Mouse (Mus musculus): Measurements from ENCODE around the gene Gm3776.
"Not testable (repeated sequence)": the region's sequence is repeated elsewhere in the genome, so short reads cannot be mapped to it uniquely, and the experiment has no call there.

The Gm3776 gene

DNA sequence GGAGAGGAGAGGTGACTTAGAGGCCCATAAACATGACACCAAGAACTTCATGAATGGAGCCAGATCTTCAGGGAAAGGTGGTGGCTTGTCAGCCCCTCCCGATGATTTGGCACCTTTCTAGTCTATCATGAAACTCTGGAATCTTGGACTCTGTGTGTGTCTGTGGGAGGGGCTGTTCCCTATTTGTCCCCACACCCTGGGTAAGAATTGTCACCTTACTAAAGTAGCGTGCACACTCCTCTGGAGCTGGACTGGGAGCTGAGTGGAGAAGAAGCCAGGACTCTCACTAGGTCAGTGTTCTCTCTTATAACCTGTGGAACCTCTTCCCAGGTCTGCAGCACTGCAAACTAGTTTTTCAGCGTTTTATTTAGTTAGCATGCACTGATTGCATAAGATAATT, at the start of gene Gm3776:
Gene Gm3776 (plus strand): TSS at position 216 of the 400 bp plus-strand sequence.
- not testable (repeated sequence) for DNase-seq (ENCODE audit: low spot score in 2 of 2)

DNA sequence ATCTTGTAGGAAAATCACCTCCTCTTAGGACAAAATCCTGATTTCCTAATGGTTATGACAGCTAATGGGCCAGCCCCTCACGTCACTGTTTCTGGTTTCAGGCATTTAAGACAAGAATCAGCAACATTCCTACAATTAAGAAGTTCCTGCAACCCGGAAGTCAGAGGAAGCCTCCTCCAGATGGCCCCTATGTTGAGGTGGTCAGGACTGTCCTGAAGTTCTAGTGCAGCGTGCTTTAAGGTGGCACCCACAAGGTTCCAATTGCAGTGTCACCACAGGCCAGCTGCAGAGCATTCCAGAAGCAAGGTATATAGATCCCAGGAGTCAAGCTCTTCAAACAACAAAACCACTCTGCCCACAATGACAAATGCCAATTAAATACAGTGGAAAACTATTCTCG, 48.0 kb upstream of the Gm3776 start:
- DNase-seq (ENCODE audit: low spot score in 2 of 2), result no peak

DNA sequence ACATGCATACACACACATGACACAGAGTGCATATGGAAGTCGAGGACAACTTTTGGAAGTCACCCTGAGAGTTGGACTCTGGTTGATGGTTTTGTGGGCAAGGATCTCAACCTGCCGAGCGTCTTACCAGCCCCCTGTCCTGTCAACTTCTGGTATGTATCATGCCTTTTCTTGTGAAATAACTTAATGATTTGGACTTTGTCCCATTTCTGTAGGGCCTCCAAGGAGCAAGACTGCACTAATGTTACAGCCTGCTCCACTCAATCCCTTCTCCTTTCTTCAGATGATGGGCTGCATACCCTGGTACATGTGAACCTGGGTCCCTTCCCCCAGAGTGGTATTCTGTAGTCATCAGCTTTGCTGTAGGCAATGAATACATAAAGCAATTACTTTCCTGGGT, 46.9 kb upstream of the Gm3776 start:
- DNase-seq (ENCODE audit: low spot score in 2 of 2), result no peak

DNA sequence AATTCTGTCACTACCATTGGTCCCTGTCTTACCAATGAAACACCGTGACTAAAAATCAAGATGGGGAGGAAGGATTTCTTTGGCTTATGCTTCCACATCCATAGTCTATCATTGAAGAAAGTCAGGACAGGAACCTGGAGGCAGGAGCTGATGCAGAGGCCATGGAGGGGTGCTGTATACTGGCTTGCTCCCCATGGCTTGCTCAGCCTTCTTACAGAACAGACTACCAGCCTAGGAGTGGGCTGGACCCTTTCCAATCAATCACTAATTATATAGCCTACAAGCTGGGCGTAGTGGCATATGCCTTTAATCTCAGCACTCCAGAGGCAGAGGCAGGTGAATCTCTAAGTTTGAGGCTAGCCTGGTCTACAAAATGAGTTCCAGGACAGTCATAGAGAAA, 46.1 kb upstream of the Gm3776 start:
- DNase-seq (ENCODE audit: low spot score in 2 of 2), result no peak

DNA sequence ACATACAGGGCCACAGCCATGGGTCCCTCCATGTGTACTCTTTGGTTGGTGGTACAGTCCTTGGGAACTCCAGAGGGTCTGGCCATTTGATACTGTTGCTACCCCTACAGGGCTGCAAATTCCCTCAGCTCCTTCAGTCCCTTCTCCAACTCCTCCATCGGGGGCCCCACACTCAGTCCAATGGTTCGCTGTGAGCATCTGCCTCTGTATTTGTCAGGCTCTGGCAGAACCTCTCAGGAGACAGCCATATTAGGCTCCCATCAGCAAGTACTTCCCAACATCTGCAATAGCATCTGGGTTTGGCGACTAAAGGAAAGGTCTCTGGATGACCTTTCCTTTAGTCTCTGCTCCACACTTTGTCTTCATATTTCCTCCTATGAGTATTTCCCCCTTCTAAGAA, 45.4 kb upstream of the Gm3776 start:
- DNase-seq (ENCODE audit: low spot score in 2 of 2), result no peak

DNA sequence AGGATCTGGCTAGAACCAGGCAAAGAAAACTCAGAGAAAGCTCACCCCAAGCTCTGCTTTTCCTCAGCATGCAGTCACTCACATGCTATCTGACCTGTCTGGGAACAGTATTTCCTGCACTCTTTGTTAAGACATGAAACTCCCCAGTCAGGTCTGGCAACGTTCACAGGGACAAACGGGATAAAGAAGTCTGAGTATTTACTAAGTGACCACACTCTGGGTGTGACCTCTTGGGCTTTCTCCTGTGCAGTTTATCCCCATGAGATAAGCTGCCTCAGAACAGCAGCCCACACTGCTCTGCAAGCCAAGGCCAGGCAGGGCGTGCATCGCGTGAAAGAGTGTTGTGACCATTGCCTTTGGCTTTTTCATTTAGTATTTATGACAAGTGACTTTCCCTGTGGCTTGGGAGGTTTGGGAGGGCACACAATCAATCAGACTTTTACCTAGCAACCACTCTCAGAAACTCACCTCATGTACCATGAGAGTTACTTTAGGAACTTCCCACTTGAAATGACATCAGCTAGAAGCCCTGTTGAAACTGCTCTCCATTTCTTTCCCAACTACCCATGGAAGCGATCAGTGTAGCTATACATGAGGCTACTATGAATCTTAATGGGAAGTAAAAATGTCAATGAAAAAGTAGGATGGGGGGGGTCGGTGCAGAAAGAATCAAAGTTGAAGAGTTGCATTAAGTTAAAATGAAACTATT, 44.4 kb upstream of the Gm3776 start:
- DNase-seq (ENCODE audit: low spot score in 2 of 2), result no peak

DNA sequence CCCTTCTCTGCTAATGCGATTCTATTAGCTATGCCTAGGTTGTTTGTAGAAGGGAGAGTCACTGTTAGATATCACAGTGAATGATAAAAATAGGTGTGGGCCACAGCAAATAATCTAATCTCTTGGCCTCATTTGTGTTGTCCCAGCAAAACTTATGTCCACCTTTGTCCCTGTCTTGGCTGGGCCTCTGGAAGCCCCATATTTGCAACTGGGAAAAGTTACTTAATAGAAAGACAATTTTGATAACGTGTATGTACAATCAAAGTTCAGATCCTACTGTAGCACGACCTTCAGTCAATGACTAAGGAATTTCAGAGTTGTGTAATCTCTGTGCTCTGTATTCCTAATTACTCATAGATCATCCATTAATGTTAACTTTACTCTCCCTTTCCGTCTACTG, 39.9 kb upstream of the Gm3776 start:
- no peak for DNase-seq (ENCODE audit: low spot score in 2 of 2)

DNA sequence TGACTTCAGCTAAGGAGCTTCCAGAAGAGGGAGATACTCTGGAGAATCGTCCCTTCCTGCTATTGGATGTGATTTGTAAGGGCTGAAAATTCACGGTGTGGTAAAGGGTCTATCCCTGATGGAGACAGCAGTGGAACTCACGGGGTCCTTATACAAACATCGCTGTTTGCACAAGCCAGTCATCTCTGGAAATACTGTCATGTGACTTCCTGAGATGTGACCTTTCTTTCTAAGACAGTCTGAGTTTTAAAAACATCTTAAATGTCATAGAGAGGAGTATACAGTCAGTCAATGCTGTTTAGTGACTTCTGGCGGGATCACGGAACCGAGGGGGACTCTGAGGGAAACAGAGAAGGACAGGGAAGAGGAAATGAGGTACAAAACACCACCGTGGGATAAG, 34.3 kb upstream of the Gm3776 start:
- DNase-seq (ENCODE audit: low spot score in 2 of 2), result no peak

DNA sequence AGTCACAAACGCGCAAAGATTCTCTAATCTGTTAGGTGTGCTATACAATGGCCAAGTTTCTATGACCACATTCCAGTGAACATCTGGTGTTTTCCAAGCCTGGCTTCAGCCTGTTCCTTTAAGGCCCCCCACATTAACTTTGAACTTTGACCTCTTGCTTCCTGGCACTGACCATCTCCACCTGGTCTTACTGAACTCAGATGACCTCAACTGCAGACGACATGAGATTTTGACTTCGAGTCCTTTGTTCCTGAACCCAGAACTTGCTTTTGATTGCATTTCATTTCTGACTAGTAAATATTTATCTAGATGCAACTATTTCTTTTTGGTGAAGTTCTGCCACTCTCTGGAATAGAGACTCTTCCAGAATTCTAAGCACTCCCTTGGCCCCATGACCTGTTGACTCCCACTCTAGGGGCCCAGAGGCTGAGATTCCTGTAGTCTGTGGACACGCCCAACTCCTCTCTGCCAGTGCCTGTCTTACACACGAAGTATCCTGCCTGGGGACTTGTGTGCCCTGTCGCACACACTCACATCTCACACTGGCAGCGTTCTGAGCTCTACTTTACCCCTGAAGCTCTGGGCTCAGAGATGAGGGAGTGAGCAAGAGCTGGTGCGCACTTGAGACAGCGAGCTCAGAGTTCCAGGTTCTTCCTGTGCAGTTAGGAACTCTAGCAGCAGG, 33.6 kb upstream of the Gm3776 start:
- DNase-seq (ENCODE audit: low spot score in 2 of 2), result no peak

DNA sequence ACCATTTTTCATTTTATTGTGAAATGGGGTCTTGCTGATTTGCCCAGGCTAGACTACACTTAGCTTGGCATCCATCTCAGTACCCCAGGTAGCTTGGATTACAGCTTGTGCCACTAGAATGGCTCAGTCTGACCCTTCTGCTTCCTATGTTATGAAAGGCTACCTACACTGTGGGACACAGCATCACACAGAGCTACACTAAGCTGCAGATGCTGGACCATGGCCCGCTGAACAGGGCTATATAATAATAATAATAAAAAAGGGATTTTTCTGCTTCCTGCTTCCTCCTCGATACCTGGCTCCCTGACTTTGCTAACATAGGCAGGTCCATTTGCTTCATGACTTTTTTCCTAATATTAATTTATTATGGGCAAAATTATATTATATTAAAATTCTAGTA, 32.5 kb upstream of the Gm3776 start:
- DNase-seq (ENCODE audit: low spot score in 2 of 2), result no peak

DNA sequence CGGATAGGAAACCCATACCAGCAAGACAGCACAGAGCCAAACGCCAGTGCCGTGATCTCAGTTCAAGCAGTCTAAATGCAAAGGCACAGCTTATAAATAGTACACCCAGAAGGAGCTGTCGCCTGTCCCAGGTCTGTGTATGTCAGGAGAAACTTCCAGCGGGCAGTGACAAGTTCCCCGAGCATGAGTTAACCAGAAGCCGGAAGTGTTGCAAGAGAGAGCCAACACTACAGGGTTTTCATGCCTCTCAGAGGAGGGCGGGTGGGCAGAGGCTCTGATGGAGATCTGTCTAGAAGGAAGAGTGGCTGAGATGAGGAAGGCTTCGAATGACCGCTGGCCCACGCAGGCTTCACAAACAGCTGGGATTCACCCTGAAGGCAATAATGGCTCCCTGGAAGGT, 31.6 kb upstream of the Gm3776 start:
- no peak for DNase-seq (ENCODE audit: low spot score in 2 of 2)

DNA sequence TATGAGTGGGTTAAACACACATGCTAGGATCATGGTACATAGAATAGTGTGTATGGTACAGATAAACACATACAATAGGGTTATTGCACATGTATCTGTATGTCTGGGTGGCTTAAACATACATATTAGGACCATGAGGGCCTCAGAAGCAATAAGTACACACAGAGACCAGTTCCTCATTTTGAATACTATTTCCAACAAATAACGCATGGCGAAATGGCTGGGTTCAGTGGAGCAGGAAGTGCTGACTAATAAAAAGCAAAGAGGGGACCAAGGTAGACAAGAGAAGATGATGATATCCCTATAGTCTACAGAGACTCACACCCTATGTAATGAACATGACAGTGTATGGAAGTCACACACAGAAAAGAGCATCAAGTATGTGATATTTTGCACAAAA, 28.8 kb upstream of the Gm3776 start:
- DNase-seq (ENCODE audit: low spot score in 2 of 2), result no peak

DNA sequence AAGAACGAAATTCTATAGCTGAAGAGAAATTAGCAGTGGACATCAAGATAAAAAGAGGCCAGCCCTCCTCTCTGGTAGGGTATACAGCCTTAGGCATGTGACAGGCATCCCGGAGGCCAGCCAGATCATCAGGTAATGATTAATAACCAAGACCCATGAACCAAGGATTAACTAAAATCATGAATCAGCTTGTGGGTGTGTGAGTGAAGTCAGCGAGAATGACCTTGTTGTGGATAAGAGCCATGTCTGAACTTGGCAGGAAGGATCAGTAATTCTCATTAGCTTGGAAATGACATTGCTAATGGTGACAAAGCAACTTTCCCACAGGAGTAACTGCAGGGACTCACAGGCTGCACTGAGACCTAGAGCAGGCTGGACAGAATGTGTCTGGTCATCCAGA, 27.3 kb upstream of the Gm3776 start:
- DNase-seq (ENCODE audit: low spot score in 2 of 2), result not testable (repeated sequence)

DNA sequence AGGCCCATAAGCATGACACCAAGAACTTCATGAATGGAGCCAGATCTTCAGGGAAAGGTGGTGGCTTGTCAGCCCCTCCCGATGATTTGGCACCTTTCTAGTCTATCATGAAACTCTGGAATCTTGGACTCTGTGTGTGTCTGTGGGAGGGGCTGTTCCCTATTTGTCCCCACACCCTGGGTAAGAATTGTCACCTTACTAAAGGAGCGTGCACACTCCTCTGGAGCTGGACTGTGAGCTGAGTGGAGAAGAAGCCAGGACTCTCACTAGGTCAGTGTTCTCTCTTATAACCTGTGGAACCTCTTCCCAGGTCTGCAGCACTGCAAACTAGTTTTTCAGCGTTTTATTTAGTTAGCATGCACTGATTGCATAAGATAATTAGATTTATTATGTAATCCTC, 26.5 kb upstream of the Gm3776 start, which contains the start of gene Gsta1:
Gene Gsta1 (plus strand): TSS at position 196 of the 400 bp plus-strand sequence.
- not testable (repeated sequence) for DNase-seq (ENCODE audit: low spot score in 2 of 2)

DNA sequence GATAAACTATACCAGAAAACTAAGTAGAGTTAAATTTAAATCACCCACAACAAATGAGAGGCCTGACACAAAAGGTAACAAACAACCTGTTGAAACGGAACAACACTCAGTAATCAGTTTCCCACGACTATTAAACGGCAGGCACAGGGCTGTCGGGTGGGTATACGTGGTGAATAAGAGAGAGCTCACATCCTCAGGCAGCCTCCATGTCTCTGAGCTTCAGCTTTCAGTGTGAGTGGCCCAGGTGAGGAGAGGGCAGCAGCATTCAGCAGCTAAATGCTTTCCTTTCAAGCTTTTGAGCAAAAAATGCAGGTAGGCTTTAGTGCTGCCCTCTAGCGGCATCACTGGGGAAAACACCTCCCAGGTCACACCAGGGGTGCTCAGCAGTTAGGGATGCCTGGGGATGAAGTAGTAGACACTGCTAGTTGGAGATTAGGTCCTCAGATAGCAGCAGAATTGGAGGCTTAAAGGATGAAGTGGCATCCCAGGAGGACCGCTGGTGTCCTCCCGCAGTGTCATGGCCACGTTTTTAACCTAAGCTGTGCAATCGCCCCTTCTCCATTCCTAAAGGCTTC, 23.7 kb upstream of the Gm3776 start:
- not testable (repeated sequence) for DNase-seq (ENCODE audit: low spot score in 2 of 2)

DNA sequence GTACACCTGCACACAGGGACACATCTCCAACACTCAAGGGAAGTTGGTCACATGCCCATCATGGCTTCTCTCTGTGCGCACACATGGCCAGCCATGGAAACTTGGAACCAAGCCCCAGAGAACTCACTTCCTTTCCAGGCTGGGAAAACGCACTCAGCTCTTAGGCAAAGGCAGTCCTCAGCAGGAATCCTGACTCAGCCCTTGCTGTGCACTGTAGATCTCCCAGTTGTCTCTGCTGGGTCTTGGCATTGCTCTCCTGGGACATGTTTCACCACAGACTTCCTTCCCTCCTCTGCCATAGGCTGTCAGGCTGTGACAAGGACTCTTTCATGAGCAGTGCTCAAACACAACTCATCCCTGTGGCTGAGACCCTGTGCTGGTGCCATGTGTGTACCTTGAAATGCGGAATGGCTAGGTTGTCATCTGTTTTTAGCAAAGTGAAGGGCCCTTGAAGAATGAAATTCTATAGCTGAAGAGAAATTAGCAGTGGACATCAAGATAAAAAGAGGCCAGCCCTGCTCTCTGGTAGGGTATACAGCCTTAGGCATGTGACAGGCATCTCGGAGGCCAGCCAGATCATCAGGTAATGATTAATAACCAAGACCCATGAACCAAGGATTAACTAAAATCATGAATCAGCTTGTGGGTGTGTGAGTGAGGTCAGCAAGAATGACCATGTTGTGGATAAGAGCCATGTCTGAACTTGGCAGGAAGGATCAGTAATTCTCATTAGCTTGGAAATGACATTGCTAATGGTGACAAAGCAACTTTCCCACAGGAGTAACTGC, 1.1 kb upstream of the Gm3776 start:
- DNase-seq (ENCODE audit: low spot score in 2 of 2), result not testable (repeated sequence)

DNA sequence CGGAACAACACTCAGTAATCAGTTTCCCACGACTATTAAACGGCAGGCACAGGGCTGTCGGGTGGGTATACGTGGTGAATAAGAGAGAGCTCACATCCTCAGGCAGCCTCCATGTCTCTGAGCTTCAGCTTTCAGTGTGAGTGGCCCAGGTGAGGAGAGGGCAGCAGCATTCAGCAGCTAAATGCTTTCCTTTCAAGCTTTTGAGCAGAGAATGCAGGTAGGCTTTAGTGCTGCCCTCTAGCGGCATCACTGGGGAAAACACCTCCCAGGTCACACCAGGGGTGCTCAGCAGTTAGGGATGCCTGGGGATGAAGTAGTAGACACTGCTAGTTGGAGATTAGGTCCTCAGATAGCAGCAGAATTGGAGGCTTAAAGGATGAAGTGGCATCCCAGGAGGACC, 2.8 kb downstream of the Gm3776 start:
- DNase-seq (ENCODE audit: low spot score in 2 of 2), result peak in 1 of 2 experiments; percentile 32

DNA sequence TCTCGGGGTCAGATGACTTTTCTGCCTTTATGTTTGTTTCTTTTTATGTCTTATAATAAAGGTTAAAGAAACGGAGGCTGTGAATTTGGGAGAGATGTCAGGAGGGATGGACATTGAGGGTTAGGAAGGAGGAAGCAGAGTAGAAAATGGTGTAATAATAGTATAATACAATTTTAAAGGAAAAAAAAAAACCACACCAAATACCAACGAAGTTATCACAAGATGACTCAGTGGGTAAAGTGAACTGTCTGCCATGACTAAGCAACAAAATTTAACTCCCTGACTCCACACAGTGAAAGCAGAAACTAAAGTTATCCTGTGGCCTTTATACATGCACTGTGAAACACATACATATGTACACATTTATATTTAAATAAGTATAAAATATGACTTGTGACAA, 14.0 kb downstream of the Gm3776 start:
- DNase-seq (ENCODE audit: low spot score in 2 of 2), result not testable (repeated sequence)

DNA sequence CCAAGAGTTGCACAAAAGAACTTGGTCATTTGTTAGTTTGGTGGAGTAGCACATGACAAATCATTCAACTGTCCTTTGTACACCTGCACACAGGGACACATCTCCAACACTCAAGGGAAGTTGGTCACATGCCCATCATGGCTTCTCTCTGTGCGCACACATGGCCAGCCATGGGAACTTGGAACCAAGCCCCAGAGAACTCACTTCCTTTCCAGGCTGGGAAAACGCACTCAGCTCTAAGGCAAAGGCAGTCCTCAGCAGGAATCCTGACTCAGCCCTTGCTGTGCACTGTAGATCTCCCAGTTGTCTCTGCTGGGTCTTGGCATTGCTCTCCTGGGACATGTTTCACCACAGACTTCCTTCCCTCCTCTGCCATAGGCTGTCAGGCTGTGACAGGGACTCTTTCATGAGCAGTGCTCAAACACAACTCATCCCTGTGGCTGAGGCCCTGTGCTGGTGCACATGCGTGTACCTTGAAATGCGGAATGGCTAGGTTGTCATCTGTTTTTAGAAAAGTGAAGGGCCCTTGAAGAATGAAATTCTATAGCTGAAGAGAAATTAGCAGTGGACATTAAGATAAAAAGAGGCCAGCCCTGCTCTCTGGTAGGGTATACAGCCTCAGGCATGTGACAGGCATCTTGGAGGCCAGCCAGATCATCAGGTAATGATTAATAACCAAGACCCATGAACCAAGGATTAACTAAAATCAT, 25.2 kb downstream of the Gm3776 start:
- not testable (repeated sequence) for DNase-seq (ENCODE audit: low spot score in 2 of 2)

DNA sequence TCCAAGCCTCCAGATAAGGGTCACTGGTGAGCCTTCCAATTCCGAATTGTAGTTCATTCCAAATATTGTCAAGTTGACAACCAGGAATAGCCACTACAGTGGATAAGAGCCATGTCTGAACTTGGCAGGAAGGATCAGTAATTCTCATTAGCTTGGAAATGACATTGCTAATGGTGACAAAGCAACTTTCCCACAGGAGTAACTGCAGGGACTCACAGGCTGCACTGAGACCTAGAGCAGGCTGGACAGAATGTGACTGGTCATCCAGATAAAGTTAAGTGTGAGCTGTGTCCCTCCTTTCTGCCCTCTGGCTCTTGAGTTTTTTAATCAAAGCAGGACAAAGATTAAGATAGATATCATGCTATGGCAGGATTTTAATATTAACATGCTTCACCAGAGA, 32.1 kb downstream of the Gm3776 start:
- DNase-seq (ENCODE audit: low spot score in 2 of 2), result not testable (repeated sequence)

DNA sequence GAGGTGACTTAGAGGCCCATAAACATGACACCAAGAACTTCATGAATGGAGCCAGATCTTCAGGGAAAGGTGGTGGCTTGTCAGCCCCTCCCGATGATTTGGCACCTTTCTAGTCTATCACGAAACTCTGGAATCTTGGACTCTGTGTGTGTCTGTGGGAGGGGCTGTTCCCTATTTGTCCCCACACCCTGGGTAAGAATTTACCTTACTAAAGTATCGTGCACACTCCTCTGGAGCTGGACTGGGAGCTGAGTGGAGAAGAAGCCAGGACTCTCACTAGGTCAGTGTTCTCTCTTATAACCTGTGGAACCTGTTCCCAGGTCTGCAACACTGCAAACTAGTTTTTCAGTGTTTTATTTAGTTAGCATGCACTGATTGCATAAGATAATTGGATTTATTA, 32.8 kb downstream of the Gm3776 start, which contains the start of gene Gm10639:
Gene Gm10639 (plus strand): TSS at position 201 of the 400 bp plus-strand sequence.
- DNase-seq (ENCODE audit: low spot score in 2 of 2), result not testable (repeated sequence)

Data from right cerebral cortex, postnatal 10 days (tissue).